Mouse (Mus musculus) bone marrow macrophage, adult 2 months (primary cell): ENCODE measurements around the gene Stard8.

Experiments used
- CTCF ChIP-seq: IDR thresholded peaks from 2 replicates; pipeline ENCODE4 v1.5.1; 2012; ENCODE audit warnings: low read depth, mild to moderate bottlenecking, low read length, moderate library complexity
- POLR2A ChIP-seq: IDR thresholded peaks from 2 replicates; pipeline ENCODE4 v1.6.1; 2012; ENCODE audit warnings: mild to moderate bottlenecking, low read depth, low read length, borderline replicate concordance

GRCm38 (mm10) chrX:99066550-99066949 lies 63.5 kb downstream of the Stard8 start:
- TF ChIP-seq POLR2A (no peak), CTCF (no peak)
